Mouse (Mus musculus) ES-E14 (cell line): ENCODE measurements around the gene Stat3. TPM values are rescaled to one million over a fixed set of nuclear protein-coding genes. Genes with fewer than 3 reads are reported as not detected.
A peak's percentile ranks its signal among the peaks of the same experiment; 100 is the strongest.

Source experiments
- DNase-seq: peaks from one replicate; pipeline ENCODE4 v3.0.0-alpha.2; 2013; ENCODE audit warnings: low read depth, low spot score
- H3K27ac ChIP-seq: 2 replicates; pipeline ENCODE4 v1.5.1; 2012; ENCODE audit warnings: low read depth, mild to moderate bottlenecking, low read length, moderate library complexity, mixed read lengths; ENCODE audit not compliant: poor library complexity, insufficient read depth, severe bottlenecking
- H3K36me3 ChIP-seq: 2 replicates; pipeline ENCODE4 v1.6.1; 2012; ENCODE audit warnings: mild to moderate bottlenecking, low read length, moderate library complexity, mixed read lengths; ENCODE audit not compliant: control insufficient read depth, poor library complexity, insufficient read depth, severe bottlenecking
- H3K4me1 ChIP-seq, 2 experiments: fragments of 150-350 bp in 1 of 2; sonication (generic) in 1 of 2; 2 replicates each; pipeline ENCODE4 v1.6.1; 2012; ENCODE audit warnings: low read length in 2 of 2, mild to moderate bottlenecking in 1 of 2, mixed read lengths in 1 of 2; ENCODE audit not compliant: control insufficient read depth in 2 of 2, insufficient read depth in 2 of 2, poor library complexity in 1 of 2
- H3K4me3 ChIP-seq, 2 experiments: fragments of 150-350 bp in 1 of 2; sonication (generic) in 1 of 2; 2 replicates each; pipeline ENCODE4 v1.5.1; 2012; ENCODE audit warnings: low read length in 2 of 2, low read depth in 1 of 2, mild to moderate bottlenecking in 1 of 2, mixed read lengths in 1 of 2; ENCODE audit not compliant: insufficient read depth in 1 of 2, poor library complexity in 1 of 2, severe bottlenecking in 1 of 2
- H3K9ac ChIP-seq: 2 replicates; pipeline ENCODE4 v1.6.1; 2012; ENCODE audit warnings: low read depth, mild to moderate bottlenecking, low read length, mixed read lengths; ENCODE audit not compliant: poor library complexity, insufficient read depth, severe bottlenecking
- H3K9me3 ChIP-seq: fragments of 150-350 bp; sonication (generic); 2 replicates; pipeline ENCODE4 v1.6.1; 2012; ENCODE audit warnings: low read depth, mild to moderate bottlenecking, low read length; ENCODE audit not compliant: control insufficient read depth, insufficient read depth
- CHD2 ChIP-seq: IDR thresholded peaks from 2 replicates; pipeline ENCODE4 v1.6.1; 2014; ENCODE audit warnings: mild to moderate bottlenecking, low read depth, low read length, inconsistent platforms
- HCFC1 ChIP-seq: IDR thresholded peaks from 2 replicates; pipeline ENCODE4 v1.6.1; 2012; ENCODE audit warnings: low read length, inconsistent platforms, borderline replicate concordance; ENCODE audit not compliant: insufficient read depth
- MAFK ChIP-seq: IDR thresholded peaks from 2 replicates; pipeline ENCODE4 v1.6.1; 2014; ENCODE audit warnings: mild to moderate bottlenecking, low read depth, low read length, inconsistent platforms; ENCODE audit not compliant: insufficient read depth
- ZC3H11A ChIP-seq: IDR thresholded peaks from 2 replicates; pipeline ENCODE4 v1.6.1; 2012; ENCODE audit warnings: low read depth, mild to moderate bottlenecking, inconsistent platforms, low read length, borderline replicate concordance
- ZNF384 ChIP-seq: IDR thresholded peaks from 2 replicates; pipeline ENCODE4 v1.6.1; 2012; ENCODE audit warnings: low read depth, low read length, inconsistent platforms
- in situ Hi-C, 2 experiments: fragments of 600-800 bp; cut with MboI; formaldehyde crosslinking; loops; one replicate each; pipeline ENCODE4 v1.15.1; 2025; ENCODE audit warnings: low sequenced_read_pairs in 2 of 2, inconsistent platforms in 1 of 2; ENCODE audit not compliant: unreplicated experiment in 2 of 2
- total RNA-seq: library from RNA; depleted of rRNA; stranded (reverse); fragments of 300-350 nt; gene quantifications from 2 replicates; pipeline ENCODE4 v1.2.3, GENCODE M21; 2012; rRNA removed

Gene Stat3
- total RNA-seq, 1 experiment, result 61.5 TPM

- no peak for DNase-seq
- TF ChIP-seq MAFK (no peak), ZNF384 (no peak), HCFC1 (no peak), ZC3H11A (no peak), CHD2 (no peak)
These were observed 98.5 kb downstream of the Stat3 start for GRCm38 (mm10) chr11:100840866-100841265.

GRCm38 (mm10) chr11:100839523-100839922 is 99.8 kb downstream of the Stat3 start:
- no peak overlapping the region for H3K27ac ChIP-seq
- H3K36me3 ChIP-seq, result no peaks in the 10 kb centered on the region
- no peaks in the 10 kb centered on the region for H3K4me1 ChIP-seq
- in situ Hi-C loops, result loop anchor here in 1 of 2 experiments (10.0 kb wide), 1 partner anchor 115 kb away; no protein-coding TSS in a partner anchor
- no peak overlapping the region for H3K9ac ChIP-seq
- DNase-seq, result no peak
- TF ChIP-seq CHD2 (no peak), MAFK (no peak)
- H3K4me3 ChIP-seq, result no peak overlapping the region
- no peaks in the 10 kb centered on the region for H3K9me3 ChIP-seq

More at GRCm38 (mm10) chr11:100840866-100841265, 98.5 kb downstream of the Stat3 start:
- H3K4me3 ChIP-seq, result no peak overlapping the region
- H3K27ac ChIP-seq, result no peak overlapping the region
- no peaks in the 10 kb centered on the region for H3K9me3 ChIP-seq
- no peaks in the 10 kb centered on the region for H3K4me1 ChIP-seq
- H3K9ac ChIP-seq, result no peak overlapping the region
- no peaks in the 10 kb centered on the region for H3K36me3 ChIP-seq
- in situ Hi-C loops, result no loop called here

GRCm38 (mm10) chr11:100838894-100839293 is 100.4 kb downstream of the Stat3 start:
- H3K36me3 ChIP-seq, result no peaks in the 10 kb centered on the region
- H3K27ac ChIP-seq, result no peak overlapping the region
- no peak overlapping the region for H3K9ac ChIP-seq
- in situ Hi-C loops, result loop anchor here in 1 of 2 experiments (10.0 kb wide), 1 partner anchor 116 kb away; no protein-coding TSS in a partner anchor
- no peak for TF ChIP-seq MAFK
- TF ChIP-seq CHD2, result no peak
- no peak for TF ChIP-seq HCFC1
- TF ChIP-seq ZC3H11A, result no peak
- no peak for TF ChIP-seq ZNF384
- H3K9me3 ChIP-seq, result no peaks in the 10 kb centered on the region
- H3K4me1 ChIP-seq, result no peaks in the 10 kb centered on the region
- no peak for DNase-seq
- no peak overlapping the region for H3K4me3 ChIP-seq

GRCm38 (mm10) chr11:100836923-100837702 is 102.2 kb downstream of the Stat3 start:
- in situ Hi-C loops, result loop anchor here in 1 of 2 experiments (10.0 kb wide), 1 partner anchor 118 kb away; no protein-coding TSS in a partner anchor
- H3K9me3 ChIP-seq, result no peaks in the 10 kb centered on the region
- H3K9ac ChIP-seq, result no peak overlapping the region
- no peak overlapping the region for H3K27ac ChIP-seq
- H3K36me3 ChIP-seq, result no peaks in the 10 kb centered on the region
- no peaks in the 10 kb centered on the region; a peak in 1 of 4 replicates for H3K4me1 ChIP-seq
- no peak overlapping the region for H3K4me3 ChIP-seq
- peak; percentile 58; the same call in 1 of the 2 replicates for TF ChIP-seq ZC3H11A
- TF ChIP-seq MAFK, result no peak
- no peak for TF ChIP-seq HCFC1
- DNase-seq, result peak; percentile 58

Other genes starting within 250 kb of the Stat3 start
- 0.09 and 0.37 TPM in 2 replicates for gene Zfp385c, start 247.1 kb downstream of the Stat3 start, total RNA-seq
- 2.3 and 4.1 TPM in 2 replicates for gene Dhx58, start 235.3 kb downstream of the Stat3 start, total RNA-seq
- gene Kat2a, start 227.1 kb downstream of the Stat3 start, total RNA-seq, result 40.8 and 44.4 TPM in 2 replicates
- 0.49 and 1.6 TPM in 2 replicates for gene Hspb9, start 225.7 kb downstream of the Stat3 start, total RNA-seq
- gene Rab5c, start 201.3 kb downstream of the Stat3 start, total RNA-seq, result 83.8 and 124 TPM in 2 replicates
- 0.45 and 0.48 TPM in 2 replicates for gene Kcnh4, start 179.6 kb downstream of the Stat3 start, total RNA-seq
- gene Hcrt, start 176.6 kb downstream of the Stat3 start, total RNA-seq, result not detected in 2 replicates
- gene Ghdc, start 168.6 kb downstream of the Stat3 start, total RNA-seq, result 16.5 and 26.4 TPM in 2 replicates
- 3.4 and 4.3 TPM in 2 replicates for gene Stat5b, start 88.8 kb downstream of the Stat3 start, total RNA-seq
- gene Stat5a, start 80.2 kb downstream of the Stat3 start, total RNA-seq, result 1.7 TPM in 2 replicates
- 16.4 and 30.7 TPM in 2 replicates for gene Cavin1, start 31.3 kb upstream of the Stat3 start, total RNA-seq
- gene Atp6v0a1, start 69.9 kb upstream of the Stat3 start, total RNA-seq, result 38.1 and 43.4 TPM in 2 replicates
- gene Naglu, start 130.5 kb upstream of the Stat3 start, total RNA-seq, result 4.7 and 9.2 TPM in 2 replicates
- 2.4 and 3.4 TPM in 2 replicates for gene Hsd17b1, start 138.9 kb upstream of the Stat3 start, total RNA-seq
- gene Coasy, start 143.0 kb upstream of the Stat3 start, total RNA-seq, result 21.9 and 22.9 TPM in 2 replicates
- 30.7 and 42.0 TPM in 2 replicates for gene Mlx, start 147.7 kb upstream of the Stat3 start, total RNA-seq
- gene Psmc3ip, start 155.9 kb upstream of the Stat3 start, total RNA-seq, result 20.6 and 31.5 TPM in 2 replicates
- 60.4 and 65.2 TPM in 2 replicates for gene Retreg3, start 180.4 kb upstream of the Stat3 start, total RNA-seq
- 27.5 and 38.6 TPM in 2 replicates for gene Tubg1, start 180.4 kb upstream of the Stat3 start, total RNA-seq
- gene Tubg2, start 216.4 kb upstream of the Stat3 start, total RNA-seq, result 0.31 and 0.74 TPM in 2 replicates
- gene Cntnap1, start 231.0 kb upstream of the Stat3 start, total RNA-seq, result 0.18 and 0.58 TPM in 2 replicates
- 3.4 and 5.1 TPM in 2 replicates for gene Plekhh3, start 231.8 kb upstream of the Stat3 start, total RNA-seq
- 0.31 TPM in 1 of 2 replicates, not detected in the other for gene Ccr10, start 235.9 kb upstream of the Stat3 start, total RNA-seq